Mouse (Mus musculus): Measurements from ENCODE around the gene Tmem251. TPM values are rescaled to one million over a fixed set of nuclear protein-coding genes. Genes with fewer than 3 reads are reported as not detected.

Gene Tmem251
- total RNA-seq (2023): 37.7 to 38.9 TPM (median 38.4 TPM) in 4 replicates

DNA sequence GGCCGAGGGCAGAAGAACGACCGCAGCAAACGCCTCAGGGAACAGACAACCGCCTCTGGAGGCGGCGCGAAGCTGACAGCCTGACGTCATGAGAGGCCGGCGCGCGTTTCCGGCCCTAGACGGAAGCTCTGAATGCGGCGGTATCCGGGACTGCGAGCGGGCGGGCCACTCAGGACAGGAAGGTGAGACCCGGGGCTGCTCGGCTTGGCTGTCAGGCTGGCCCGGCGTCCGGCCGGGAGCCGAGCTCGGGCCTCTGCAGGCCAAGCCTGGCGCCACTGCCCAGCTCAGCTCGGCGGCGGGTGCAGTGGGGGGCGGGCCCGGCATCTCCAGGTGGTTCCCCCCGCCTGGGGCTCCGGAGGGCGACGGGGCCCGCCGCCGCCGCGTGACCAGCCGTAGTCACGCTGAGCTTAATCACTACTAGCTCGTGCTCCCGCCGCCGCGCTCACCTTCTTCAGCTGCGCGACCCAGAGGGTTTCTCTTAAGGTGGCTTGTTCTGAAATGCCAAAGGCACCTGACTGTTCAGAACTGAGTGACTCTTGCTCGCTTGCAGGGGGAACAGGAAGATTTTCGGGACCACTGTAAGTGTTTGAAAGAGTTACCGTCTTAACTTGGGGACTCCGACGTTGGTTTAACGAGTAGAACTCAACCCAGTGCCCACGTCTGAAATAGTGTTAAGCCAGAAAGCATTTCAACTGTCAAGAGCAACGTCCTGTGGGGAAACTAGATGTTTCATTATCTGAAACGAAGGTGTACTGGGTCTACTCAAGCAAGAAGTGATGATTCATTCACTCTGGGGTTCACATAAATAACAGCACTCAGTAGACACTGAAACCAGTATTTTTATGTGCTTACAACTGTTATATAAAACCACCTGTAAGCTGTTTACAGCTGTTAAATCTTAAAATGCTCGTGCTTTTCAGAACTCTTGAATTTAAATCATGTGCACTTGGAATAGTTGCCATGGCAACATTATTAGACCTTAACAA lies at the start of gene Tmem251, which contains the start of gene Moap1:
TSS of gene Tmem251 (plus strand) at position 174 of the 986 bp plus-strand sequence.
TSS of gene Moap1 (minus strand) at position 73 of the 986 bp plus-strand sequence.

GRCm38 (mm10) chr12:102704457-102705198 lies 38.9 kb upstream of the Tmem251 start, which contains the start of gene Itpk1:
Itpk1 (minus strand) TSS chr12:102704930.

GRCm38 (mm10) chr12:102757689-102758402 lies 14.3 kb downstream of the Tmem251 start, which contains the start of the genes Gm28051, Gon7 and Ubr7:
Gm28051 (minus strand) TSS chr12:102757765.
Gon7 (minus strand) TSS chr12:102757803.
Ubr7 (plus strand) TSS chr12:102757967.

DNA sequence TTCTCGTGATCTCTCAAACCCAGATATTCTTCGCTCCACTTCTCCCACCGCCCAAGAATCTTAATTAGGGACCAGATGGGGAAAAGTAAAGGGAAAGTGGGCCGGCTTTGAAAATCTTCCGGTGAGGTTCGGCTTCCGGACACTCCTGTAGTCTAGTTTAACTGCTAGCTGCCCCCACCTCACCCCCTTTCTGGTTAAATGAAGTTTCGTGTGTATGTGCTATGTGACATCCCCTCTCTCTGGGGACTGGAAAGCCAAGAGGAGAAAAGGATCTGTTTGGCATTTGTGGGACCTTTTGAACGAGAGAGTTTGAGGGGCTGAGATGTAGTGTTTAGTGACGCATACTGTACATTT lies 14.8 kb downstream of the Tmem251 start, which contains the start of gene Gm20604:
TSS of gene Gm20604 (minus strand) at position 270 of the 354 bp plus-strand sequence.

Other genes with a start within 250 kb of the Tmem251 start
- not detected in 4 replicates for gene Chga, start 188.8 kb upstream of the Tmem251 start, total RNA-seq (2023)
- 21.5 to 42.6 TPM (median 34.5 TPM) in 4 replicates for gene Itpk1, start 38.8 kb upstream of the Tmem251 start, total RNA-seq (2023)
- 9.7 to 16.3 TPM (median 12.7 TPM) in 4 replicates for gene Moap1, start 101 bp upstream of the Tmem251 start, total RNA-seq (2023)
- gene Gm28051, start 14.0 kb downstream of the Tmem251 start, total RNA-seq (2023): not detected in 4 replicates
- 29.6 to 33.3 TPM (median 32.1 TPM) in 4 replicates for gene Gon7, start 14.0 kb downstream of the Tmem251 start, total RNA-seq (2023)
- 19.3 to 23.8 TPM (median 19.7 TPM) in 4 replicates for gene Ubr7, start 14.2 kb downstream of the Tmem251 start, total RNA-seq (2023)
- gene Gm20604, start 14.9 kb downstream of the Tmem251 start, total RNA-seq (2023): 8.2 to 9.4 TPM (median 8.8 TPM) in 4 replicates
- 41.6 to 46.4 TPM (median 44.5 TPM) in 4 replicates for gene Btbd7, start 134.7 kb downstream of the Tmem251 start, total RNA-seq (2023)
- not detected in 4 replicates for gene Cox8c, start 155.6 kb downstream of the Tmem251 start, total RNA-seq (2023)
- not detected in 4 replicates for gene Unc79, start 205.1 kb downstream of the Tmem251 start, total RNA-seq (2023)

All from B cell, adult 62 days (primary cell).